Mouse (Mus musculus) CD4-positive helper T cell, adult 2 months (primary cell): ENCODE measurements around the gene Cd44.

Experiments used
- DNase-seq: peaks from one replicate; pipeline ENCODE4 v3.0.0-alpha.2; 2012; ENCODE audit warnings: low read depth, missing footprints, low spot score

Gene Cd44

DNA sequence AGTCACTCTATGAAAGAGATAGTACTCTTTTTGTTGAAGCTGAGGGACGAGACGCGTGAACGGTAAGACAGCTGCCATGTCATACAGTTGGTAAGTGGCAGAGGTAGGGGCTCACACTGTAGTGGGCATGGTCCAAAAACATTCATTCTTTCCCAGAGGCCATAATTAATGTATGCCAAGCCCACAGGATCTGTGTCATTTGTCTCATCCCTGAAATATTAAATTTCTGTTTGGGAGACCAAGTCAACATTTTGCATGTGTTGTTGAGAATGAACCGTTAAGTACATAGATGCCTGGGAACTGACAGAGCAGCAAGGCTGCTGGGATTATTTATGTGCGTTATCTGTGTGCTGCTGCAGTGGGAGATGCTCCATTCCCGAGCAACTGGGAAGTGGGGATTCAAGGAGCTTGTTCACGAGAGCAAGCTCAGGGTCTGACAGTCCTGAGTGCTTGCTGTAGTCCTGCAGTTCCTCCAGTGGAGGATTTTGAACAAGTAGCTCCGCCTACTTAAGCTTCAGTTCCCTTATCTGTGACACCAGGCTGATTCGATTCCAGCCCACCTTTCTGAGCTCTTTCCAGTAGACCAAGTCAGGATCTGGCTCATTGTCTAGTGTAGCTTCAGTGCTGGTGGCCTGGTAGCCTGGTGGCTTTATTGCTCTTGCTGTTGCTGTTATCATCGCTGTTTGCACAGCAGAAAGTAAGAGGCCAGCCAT, 12.5 kb upstream of the Cd44 start:
- DNase-seq, result no peak

GRCm38 (mm10) chr2:102912951-102913350, 11.5 kb upstream of the Cd44 start:
- DNase-seq, result peak; percentile 49

- DNase-seq, result no peak
These were observed 11.0 kb upstream of the Cd44 start for GRCm38 (mm10) chr2:102912469-102912868.

- peak; percentile 56 for DNase-seq
These were observed 7.9 kb upstream of the Cd44 start for GRCm38 (mm10) chr2:102909403-102909802.

DNA sequence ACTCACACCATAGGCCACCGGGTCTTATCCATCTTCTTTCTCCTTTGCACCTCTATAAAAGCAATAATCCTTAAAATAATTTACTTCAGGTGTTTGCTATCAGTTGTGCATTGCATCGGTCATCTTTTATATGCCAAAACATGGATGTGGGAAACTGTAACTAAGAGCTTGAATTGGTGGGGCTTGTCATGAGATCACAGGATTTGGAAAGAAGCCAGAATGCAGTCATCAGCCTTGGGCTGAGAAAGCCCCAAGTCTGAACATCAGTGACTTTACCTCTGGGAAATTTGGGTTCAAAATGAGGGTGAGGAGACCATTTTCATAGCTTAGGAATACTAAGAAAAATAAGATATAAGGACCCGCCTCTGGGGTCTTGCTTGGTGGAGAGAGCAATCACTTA, 4.1 kb upstream of the Cd44 start:
- no peak for DNase-seq

DNA sequence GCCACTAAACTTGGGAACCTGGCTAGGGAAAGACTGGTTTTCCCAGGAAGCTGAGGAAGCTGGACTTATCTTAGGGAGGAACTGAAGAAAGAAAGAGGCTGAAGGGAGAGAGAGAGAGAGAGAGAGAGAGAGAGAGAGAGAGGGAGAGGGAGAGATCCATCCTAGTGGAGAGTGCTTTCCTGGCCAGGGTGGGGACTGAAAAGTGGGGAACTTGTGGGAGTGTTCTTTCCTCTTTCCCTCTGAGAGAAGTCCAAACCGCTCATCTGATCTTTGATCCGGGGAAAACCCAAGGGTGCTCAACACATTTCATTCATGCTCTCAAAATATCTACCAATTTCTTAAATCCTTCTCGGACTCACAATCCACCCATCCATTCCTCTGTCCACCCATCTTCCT, 361 bp upstream of the Cd44 start:
- DNase-seq, result no peak

DNA sequence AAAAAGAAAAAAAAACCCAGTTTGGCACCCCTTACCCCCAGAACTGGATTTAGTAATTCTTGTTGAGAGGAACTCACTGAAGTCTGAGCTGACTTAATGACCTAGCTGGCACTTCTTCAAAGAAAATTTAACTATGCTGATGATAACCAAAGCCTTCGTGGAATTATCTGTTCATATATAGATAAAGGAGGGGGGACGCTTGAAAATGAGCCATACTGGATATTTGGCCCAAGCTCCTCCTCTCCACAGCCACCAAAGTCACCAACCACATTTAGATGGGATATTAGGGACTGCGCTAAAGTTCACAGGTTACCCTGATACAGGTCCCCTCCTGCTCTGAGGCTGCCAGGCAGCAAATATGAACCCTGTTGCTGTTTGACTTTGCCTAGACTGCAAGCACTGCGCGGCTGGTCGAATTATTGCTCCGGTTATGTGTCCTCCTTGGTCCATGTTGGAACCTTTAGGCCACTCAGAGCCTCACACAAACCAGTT, 1.2 kb downstream of the Cd44 start:
- DNase-seq, result no peak

DNA sequence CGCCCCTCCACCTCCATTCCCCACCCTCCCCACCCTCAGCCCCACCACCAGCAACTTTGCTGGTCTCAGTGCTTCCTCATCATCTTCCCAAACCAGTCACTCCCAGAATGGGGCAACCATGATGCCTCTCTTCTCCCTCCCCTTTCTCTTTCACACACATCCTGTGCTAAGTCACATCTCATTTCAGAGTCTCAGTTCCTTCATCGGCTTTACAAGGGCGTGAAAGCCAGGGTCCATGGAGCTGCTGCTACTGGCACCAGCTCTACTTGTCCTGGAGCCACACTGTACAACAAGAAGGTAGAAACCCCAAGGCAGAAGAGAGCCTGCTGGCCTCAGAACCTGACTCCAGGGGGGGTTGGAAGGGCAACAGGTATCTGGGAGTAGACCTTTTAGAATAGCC, 2.2 kb downstream of the Cd44 start:
- no peak for DNase-seq

DNA sequence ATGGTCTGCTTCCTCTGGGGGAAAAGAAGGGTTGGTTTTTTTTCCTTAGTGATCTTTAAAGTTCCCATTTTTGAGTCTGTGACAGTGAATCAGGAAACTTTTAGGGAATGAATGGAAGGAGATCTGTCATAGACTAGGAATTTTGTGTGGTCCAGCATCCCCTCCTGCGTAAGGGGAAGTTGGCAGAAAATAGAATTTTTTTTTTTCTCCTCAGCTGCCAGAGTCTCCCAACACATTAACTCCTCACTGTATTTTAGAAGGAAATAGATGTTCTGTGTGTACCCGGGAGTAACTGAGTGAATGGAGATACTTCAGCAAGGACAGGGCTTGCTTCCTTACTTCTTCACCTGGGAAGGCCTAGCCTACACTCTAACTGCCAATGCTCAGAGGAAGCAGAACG, 2.9 kb downstream of the Cd44 start:
- no peak for DNase-seq

GRCm38 (mm10) chr2:102896154-102896553, 5.3 kb downstream of the Cd44 start:
- DNase-seq, result no peak

DNA sequence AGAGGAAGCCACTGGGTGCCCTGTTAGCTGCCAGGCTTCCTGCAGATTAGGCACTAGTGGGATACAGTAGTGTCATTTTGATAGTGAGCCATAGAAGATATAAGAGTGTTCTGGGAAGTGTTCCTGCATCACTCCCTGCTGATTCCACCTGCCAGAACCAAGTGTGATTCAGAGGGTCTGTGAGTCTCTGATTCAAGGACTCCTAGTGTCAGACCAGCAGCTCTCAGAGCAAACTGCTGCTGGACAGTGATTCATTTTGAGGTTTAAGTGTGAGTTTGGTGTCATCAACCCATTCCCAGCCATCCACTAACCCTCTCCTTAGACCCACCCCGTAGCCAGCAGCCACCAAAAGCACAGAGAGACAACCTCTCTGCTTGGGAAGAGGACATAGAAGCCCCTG, 6.3 kb downstream of the Cd44 start:
- DNase-seq, result no peak

DNA sequence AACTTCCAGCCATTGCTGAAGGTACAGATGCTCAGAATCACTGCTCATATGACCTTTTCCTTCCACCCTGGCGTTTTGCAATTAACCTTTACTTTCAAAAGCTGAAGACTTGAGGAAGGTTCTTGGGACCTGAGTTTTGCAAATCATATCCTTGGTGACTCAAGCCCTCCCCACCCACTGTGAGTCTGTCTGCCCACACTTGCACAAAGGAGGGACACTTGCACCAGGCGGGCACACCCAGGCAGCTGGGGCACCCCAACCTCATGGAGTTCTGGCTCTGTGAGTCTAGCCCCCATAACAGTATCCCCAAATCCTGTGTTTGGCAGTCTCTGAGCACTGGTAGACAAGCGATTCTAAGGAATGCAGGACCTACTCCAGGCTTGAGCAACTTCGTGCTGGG, 6.7 kb downstream of the Cd44 start:
- no peak for DNase-seq

DNA sequence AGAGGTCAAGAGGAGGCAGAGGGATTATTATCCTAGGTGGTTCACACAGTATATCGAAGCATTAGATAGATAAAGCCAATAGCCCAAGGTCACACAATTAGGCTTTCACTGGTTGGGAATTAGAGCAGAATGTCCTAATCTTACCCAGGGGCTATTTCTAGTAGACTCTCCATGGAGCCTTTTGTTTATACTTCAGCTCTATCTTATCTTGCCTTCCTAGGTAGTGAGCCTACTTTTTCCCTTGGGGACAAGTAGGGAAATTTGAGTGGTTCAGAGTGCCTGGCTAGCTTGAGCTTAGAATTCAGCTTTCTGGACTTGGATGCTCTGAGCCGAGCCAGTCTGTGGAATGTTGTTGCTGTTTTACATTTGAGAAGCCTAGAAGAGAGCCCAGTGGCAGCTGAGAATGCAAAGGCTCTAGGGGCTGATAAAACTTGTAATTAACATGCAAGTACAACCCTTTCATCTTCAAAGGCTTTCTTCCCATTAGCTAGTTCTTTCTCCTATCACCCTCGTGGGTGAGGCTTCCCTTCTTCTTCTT, 12.7 kb downstream of the Cd44 start:
- DNase-seq, result no peak

DNA sequence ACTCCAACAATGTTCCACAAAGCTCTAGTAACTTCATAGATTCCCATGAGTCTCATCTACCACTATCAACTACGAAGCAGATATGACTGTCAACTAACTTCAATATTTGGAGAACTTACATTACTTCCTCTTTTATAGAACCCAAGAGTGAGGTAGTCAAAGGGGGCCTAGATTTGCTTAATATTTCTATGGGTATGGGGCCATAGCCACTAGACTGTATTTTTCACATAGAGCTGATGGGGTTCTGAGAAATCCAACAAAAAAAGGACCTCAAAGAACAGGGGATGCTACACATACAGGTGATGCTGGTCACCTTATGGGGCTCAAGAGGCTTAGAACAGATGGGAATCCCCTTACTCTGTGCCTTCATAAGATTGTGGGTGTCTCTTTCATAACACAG, 14.3 kb downstream of the Cd44 start:
- no peak for DNase-seq

GRCm38 (mm10) chr2:102886306-102886935, 15.0 kb downstream of the Cd44 start:
- DNase-seq, result peak; percentile 76

GRCm38 (mm10) chr2:102882597-102883272, 18.7 kb downstream of the Cd44 start:
- no peak for DNase-seq

DNA sequence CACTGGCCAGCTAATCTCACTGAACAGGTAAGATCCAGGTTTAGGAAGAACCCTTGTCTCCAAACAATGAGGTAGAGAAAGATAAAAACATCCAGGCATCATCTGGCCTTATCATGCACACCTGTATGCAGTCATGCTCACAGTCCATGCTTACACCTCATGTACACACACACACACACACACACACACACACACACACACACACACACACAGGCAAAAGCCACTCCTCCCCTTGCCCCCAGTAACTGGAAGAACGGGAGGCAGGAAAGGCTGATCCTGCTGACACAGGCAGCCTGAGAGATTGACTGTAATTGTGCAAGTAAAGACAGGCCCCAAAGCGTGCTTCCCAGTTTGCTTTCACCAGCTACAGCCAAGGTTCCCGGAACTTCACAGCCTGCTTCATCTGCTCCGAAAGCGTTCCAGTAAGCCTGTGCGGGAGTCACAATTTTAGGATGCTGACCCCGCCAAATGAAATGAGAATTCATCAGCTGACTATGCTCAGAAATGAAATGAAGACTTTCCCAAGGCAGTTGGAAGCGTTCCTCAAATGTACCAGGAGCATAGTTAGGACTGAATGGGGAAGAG, 19.4 kb downstream of the Cd44 start:
- no peak for DNase-seq

DNA sequence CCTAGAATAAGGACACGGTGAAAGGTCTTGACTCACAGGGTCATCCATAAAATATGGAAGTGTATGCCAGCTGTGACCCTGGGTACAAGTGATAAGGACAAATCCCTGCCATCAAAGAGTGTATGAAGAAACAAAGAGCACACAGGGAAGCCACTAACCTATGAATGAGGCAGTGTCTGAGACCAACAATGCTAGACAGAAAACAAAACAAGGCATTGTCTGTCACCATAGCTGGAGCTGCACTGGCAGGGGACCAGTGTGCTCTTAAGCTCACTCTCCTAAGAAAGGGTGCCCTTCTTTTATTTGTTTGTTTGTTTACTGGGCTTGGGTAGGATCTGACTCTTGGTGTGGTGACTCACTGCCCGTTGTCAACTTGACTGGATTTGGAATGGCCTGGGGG, 23.0 kb downstream of the Cd44 start:
- no peak for DNase-seq

- no peak for DNase-seq
These were observed 24.0 kb downstream of the Cd44 start for GRCm38 (mm10) chr2:102877463-102877862.

DNA sequence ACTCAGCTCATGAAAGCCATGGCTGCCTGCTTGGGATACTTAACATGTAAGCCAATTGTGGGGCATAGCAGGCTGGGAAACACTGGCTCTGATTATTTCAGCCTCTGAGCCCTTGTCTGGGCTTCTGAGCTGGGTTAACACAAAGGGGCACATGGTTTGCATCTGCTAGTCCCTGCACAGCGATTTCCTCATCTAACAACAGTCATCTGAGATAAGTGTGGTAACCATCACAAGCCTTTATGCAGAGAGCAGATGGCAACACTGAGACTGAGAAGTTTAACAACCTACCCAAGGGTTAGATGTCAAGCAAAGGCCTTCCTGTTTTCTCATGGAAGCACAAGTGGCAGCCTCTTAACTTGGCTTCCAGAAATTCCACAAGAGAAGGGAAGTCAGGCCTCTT, 25.3 kb downstream of the Cd44 start:
- no peak for DNase-seq

GRCm38 (mm10) chr2:102873848-102874247, 27.6 kb downstream of the Cd44 start:
- DNase-seq, result peak; percentile 91

- DNase-seq, result no peak
These were observed 28.3 kb downstream of the Cd44 start for GRCm38 (mm10) chr2:102873194-102873593.
